Mouse (Mus musculus): ENCODE measurements at regions not wholly inside any gene's neighbourhood (a gene's known extent, or its start where the extent isn't known, plus 50 kb on each side); places are given as distances from the start of the nearest gene placed in this dataset.
"Not testable (repeated sequence)": the region's sequence is repeated elsewhere in the genome, so short reads cannot be mapped to it uniquely, and the experiment has no call there.

DNA sequence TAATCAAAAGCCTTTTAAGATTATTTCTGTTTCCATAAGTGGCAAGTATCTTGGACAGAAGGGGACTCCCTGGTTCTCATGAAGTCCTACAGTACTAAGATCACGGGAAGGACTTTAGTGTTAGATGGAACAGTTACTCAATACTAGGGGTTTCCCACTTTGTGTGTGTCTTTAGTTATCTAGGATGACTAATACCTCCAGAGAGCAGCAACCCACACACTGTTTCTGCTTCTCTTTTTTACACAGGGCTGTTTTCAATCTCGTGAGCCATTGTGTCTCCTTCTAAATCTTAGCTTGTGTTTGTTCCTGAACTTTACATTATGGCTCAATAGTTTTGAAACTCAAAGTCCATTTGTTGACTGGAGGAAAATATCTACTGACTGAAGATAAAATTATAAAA is 496.5 kb upstream of the Impg1 start:
- no peak for DNase-seq (ENCODE audit: low spot score in 2 of 2)

GRCm38 (mm10) chr9:80942991-80943390 is 477.7 kb upstream of the Impg1 start:
- DNase-seq (ENCODE audit: low spot score in 2 of 2), result no peak

DNA sequence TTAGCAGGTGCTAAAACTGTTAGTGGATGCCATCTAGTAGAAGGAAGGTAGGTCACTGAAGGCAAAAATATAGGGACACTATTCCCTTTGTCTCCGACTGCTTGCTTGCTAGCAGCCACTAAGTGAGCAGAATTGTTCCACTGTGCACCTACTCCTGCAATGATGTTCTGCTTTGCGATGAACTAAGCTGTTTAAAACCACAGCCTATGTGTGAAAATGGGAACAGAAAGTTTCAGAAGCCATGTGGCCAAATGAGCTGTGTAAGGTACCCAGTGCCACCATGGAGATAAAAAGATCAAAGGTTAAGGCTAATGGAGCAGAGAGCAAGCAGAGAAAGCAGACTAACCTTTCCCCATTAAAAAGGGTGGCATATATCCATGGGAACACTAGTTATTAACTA is 476.1 kb upstream of the Impg1 start:
- DNase-seq (ENCODE audit: low spot score in 2 of 2), result no peak

- DNase-seq (ENCODE audit: low spot score in 2 of 2), result no peak
These were observed 473.0 kb upstream of the Impg1 start for GRCm38 (mm10) chr9:80938238-80938637.

GRCm38 (mm10) chr9:80930628-80931027 is 465.3 kb upstream of the Impg1 start:
- no peak for DNase-seq (ENCODE audit: low spot score in 2 of 2)

- DNase-seq (ENCODE audit: low spot score in 2 of 2), result no peak
These were observed 455.0 kb upstream of the Impg1 start for GRCm38 (mm10) chr9:80920304-80920703.

- DNase-seq (ENCODE audit: low spot score in 2 of 2), result no peak
These were observed 448.6 kb upstream of the Impg1 start for GRCm38 (mm10) chr9:80913867-80914266.

DNA sequence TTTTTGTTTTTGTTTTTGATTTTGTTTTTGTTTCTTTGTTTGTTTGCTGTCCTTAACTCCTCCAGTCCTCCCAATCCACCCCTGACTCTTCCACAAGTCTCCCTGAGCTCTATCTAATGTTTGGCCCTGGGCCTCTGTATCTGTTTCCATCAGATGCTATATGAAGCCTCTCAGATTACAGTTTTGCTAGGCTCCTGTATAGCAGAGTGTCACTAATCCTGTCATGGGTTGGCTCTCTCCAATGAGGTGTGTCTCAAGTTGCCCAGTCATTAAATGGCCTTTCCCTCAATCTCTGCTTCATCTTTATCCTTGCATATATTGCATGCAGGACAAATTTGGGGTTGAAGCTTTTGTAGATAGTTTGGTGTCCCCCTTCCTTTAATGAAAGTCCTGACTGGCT is 446.9 kb upstream of the Impg1 start:
- DNase-seq (ENCODE audit: low spot score in 2 of 2), result no peak

DNA sequence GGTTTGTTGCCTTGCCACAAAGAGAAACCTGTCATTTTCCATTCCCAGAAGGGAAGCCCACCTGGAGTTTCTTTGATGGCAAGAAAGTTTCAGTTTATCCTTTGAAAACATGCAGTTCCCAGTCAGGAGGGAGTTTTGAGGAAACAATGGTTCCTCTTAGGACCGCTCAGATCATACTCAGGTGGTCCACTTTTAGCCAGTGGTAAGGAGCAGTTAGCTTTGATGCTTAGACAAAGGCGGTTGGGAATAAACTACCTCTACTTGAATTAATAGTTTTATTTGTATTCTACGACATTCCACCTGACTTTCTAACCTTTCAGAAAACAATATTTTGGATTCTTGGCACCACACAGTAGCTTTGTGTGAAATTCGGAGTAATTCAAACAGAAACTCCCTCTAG is 401.5 kb upstream of the Impg1 start:
- no peak for DNase-seq (ENCODE audit: low spot score in 2 of 2)

GRCm38 (mm10) chr9:80858998-80859397 is 393.7 kb upstream of the Impg1 start:
- DNase-seq (ENCODE audit: low spot score in 2 of 2), result no peak

- DNase-seq (ENCODE audit: low spot score in 2 of 2), result no peak
These were observed 382.9 kb upstream of the Impg1 start for GRCm38 (mm10) chr9:80848190-80848589.

DNA sequence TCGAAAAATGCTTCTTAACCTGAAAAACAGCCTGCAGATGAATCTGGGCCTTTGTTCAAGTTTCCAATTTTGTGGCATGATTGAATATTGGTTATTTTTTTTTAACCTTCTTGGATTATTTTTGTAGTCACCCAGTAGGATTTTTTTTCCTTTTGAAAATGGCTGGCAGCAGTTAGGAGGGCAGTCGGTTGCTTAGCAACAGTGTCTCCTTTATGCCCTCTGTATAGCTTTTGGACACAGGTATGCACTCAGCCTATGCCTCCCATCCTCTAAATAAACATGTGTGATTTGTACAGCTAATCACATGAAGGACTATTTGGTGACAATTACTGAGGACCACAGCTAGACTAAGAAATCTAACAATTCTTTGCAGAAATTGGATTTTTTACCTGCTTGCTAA is 367.5 kb upstream of the Impg1 start:
- no peak for DNase-seq (ENCODE audit: low spot score in 2 of 2)

GRCm38 (mm10) chr9:80825346-80825745 is 360.1 kb upstream of the Impg1 start:
- DNase-seq (ENCODE audit: low spot score in 2 of 2), result no peak

DNA sequence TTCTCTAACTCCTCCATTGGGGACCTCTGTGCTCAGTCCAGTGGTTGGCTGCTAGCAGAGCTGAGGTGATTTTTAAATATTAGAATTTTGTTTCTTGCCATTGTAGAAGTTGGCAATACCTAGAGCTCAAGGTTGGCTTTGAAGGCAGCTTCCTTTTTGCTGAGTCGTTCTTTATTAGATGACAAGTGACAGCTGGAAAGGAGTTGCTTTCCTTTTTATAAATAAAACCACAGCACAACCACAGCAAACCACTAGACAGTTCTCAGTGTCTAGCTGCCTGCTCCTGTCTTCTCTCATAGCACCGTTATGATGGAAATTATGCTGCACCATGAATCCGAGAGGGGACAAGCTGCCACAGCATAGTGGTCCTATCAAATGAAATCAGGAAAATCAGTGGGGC is 354.8 kb upstream of the Impg1 start:
- no peak for DNase-seq (ENCODE audit: low spot score in 2 of 2)

DNA sequence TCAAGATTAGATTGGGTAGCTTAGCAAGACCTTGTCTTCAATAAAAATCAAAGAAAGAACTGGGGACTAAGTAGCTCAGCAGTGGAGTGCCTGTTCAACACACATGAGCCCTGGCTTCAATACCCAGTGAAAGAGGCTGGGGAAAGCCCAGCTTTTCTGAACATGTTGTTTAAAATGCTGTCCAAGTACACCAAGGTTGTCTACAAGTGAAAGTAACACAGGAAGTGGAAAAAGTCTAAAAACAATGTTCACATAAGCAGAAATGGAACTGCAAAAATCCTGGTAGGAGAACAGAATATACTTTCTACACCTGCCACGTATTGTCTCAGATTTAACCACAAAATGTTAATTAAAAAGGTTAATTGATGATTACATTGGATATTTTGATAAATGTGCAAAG is 353.8 kb upstream of the Impg1 start:
- DNase-seq (ENCODE audit: low spot score in 2 of 2), result no peak

GRCm38 (mm10) chr9:80813921-80814320 is 348.6 kb upstream of the Impg1 start:
- DNase-seq (ENCODE audit: low spot score in 2 of 2), result not testable (repeated sequence)

- DNase-seq (ENCODE audit: low spot score in 2 of 2), result no peak
These were observed 326.2 kb upstream of the Impg1 start for GRCm38 (mm10) chr9:80791523-80791922.

GRCm38 (mm10) chr9:80774541-80774940 is 309.3 kb upstream of the Impg1 start:
- no peak for DNase-seq (ENCODE audit: low spot score in 2 of 2)

DNA sequence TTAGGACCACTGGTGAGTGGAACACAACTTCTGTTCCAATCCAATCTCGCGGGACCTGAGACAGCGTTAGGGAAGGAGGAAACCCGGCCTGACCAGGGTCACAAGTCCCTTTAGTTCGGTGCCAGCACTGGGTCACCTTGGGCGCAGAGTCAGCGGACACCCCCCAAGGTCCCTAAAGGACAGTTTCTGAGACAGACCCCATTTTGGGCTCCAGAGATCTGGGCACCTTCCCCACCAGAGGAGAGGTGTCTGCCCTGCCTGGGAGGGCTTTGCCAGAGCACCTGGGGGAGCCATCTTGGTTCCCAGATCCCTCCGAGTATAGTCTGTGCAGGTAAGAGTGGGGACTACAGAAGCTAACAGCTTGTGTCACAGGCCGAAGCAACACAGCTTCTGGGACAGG is 270.5 kb upstream of the Impg1 start:
- not testable (repeated sequence) for DNase-seq (ENCODE audit: low spot score in 2 of 2)

DNA sequence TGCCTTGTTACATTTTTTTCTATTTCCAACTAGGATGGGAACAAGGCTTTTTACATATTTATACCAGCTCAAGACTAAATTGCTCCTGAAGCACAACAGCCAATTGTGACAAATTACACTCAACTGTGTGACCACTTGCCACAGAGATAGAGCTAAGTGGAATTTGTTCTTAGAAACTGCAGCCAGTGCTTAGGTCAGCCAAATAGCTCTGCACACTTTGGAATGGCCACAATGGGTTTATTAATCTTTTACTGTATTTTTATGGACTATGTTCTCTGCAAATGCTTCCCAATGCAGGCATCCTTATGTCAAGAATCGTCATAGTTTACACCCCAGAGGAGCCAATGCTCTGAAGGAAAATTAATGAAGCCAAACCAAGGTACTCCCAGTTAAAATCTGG is 267.7 kb upstream of the Impg1 start:
- DNase-seq (ENCODE audit: low spot score in 2 of 2), result no peak

- no peak for DNase-seq (ENCODE audit: low spot score in 2 of 2)
These were observed 258.4 kb upstream of the Impg1 start for GRCm38 (mm10) chr9:80723638-80724037.

- DNase-seq (ENCODE audit: low spot score in 2 of 2), result no peak
These were observed 253.2 kb upstream of the Impg1 start for GRCm38 (mm10) chr9:80718516-80718915.

GRCm38 (mm10) chr9:80709781-80710180 is 244.5 kb upstream of the Impg1 start:
- no peak for DNase-seq (ENCODE audit: low spot score in 2 of 2)

GRCm38 (mm10) chr9:80705264-80705663 is 240.0 kb upstream of the Impg1 start:
- DNase-seq (ENCODE audit: low spot score in 2 of 2), result no peak
